Comparison of ENCODE assay signal across 20 mouse cellular contexts in the genomic region with DNA sequence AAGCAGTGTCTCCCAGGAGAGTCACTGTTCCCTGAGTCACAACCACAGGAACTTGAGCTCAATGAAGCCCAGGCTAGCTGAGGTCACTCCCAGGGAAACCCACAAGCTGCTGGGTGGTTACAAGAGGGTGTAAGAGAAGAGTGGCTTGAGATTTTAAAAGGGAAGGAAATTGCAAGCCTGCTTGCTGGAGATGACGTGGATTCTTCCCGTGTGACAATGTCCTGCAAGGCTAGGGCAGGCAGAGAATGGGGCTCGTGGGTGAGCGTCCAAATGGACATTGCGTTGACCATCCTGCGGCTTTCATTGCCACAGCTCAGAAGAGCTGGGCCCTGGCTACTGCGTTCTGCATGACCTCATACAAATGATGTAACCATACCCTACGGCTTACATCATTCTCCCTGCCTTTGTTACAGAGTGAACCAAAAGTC. TPM values are rescaled to one million over a fixed set of nuclear protein-coding genes. Genes with fewer than 3 reads are reported as not detected.
DNase-seq lines count a peak whose midpoint lies in the region; ATAC-seq and TF ChIP-seq lines count a peak whose summit lies in the region.
"Had no signal": no experiment of that assay in that cellular context is flagged by ENCODE, and none has a peak within 500 bp of the region (broad histone marks: within the 10 kb centered on the region; RNA-seq: fewer than 3 reads in every experiment).

No protein-coding gene starts in this region.

- no peak overlapping the region for H3K9ac ChIP-seq in lung, postnatal 0 days (replicated peaks; ENCODE audit: low read depth)
- H3K9ac ChIP-seq: midbrain, embryonic 13.5 days; neural tube, embryonic 12.5 days had no signal

- no peak for DNase-seq in gastrocnemius, adult 2 months
- no peak for DNase-seq in gastrocnemius, postnatal 10 days
- peak; percentile 46 for DNase-seq in lung, postnatal 0 days (ENCODE audit: low spot score)
- DNase-seq in lung, postnatal 25 days (ENCODE audit: low spot score) = no peak
- DNase-seq in limb, embryonic 10.5 days (ENCODE audit: low spot score) = no peak
- DNase-seq in cerebellum, postnatal 4 days (ENCODE audit: low spot score in 2 of 2) = no peak
- no peak for DNase-seq in layer of hippocampus, postnatal 25 days (ENCODE audit: extremely low spot score in 1 of 2, low spot score in 1 of 2)
- DNase-seq: B cell, adult 2 months; cerebellum, adult 9-11 months; left cerebral cortex, postnatal 4 days; retina, postnatal 1 day had no signal

- TF ChIP-seq EP300 in lung, postnatal 0 days (IDR thresholded peaks at IDR 0.05) = 0 out of 2 replicates have a peak, but pooled peaks have one; percentile 25

- 85% methylated on average over 8 of the region's 8 CpGs for WGBS in lung, postnatal 0 days
- WGBS in macrophage (ENCODE audit: missing documents) = 42% methylated on average over 8 of the region's 8 CpGs
- 91% methylated on average over 8 of the region's 8 CpGs for WGBS in limb, embryonic 10.5 days

- TF ChIP-seq CTCF in gastrocnemius, adult 2 months (IDR thresholded peaks at IDR 0.05) = no peak
- no peak for TF ChIP-seq CTCF in lung, postnatal 0 days (IDR thresholded peaks at IDR 0.05)

- H3K9me3 ChIP-seq in lung, postnatal 0 days (ENCODE audit: low read length) = no peaks in the 10 kb centered on the region
- no peaks in the 10 kb centered on the region for H3K9me3 ChIP-seq in limb, embryonic 10.5 days (replicated peaks)
- H3K9me3 ChIP-seq: embryonic facial prominence, embryonic 10.5 days; hindbrain, embryonic 10.5 days; midbrain, embryonic 13.5 days; neural tube, embryonic 12.5 days had no signal

- no peaks in the 10 kb centered on the region for H3K79me2 ChIP-seq in macrophage (ENCODE audit: inconsistent target)

- H3K27ac ChIP-seq in gastrocnemius, adult 2 months = peak overlapping the region; percentile 58
- H3K27ac ChIP-seq in lung, postnatal 0 days (ENCODE audit: low read length) = no peak overlapping the region
- peak overlapping the region; percentile 48 for H3K27ac ChIP-seq in macrophage
- no peak overlapping the region for H3K27ac ChIP-seq in limb, embryonic 10.5 days
- H3K27ac ChIP-seq: embryonic facial prominence, embryonic 10.5 days; hindbrain, embryonic 10.5 days; midbrain, embryonic 13.5 days; neural tube, embryonic 12.5 days had no signal

- ATAC-seq in lung, postnatal 0 days = no peak
- ATAC-seq: intestine, embryonic 16.5 days; midbrain, embryonic 13.5 days had no signal

- H3K4me3 ChIP-seq in gastrocnemius, adult 2 months = no peak overlapping the region
- H3K4me3 ChIP-seq in lung, postnatal 0 days (ENCODE audit: low read depth, low read length) = no peak overlapping the region
- no peak overlapping the region for H3K4me3 ChIP-seq in macrophage (ENCODE audit: inconsistent target)
- H3K4me3 ChIP-seq in limb, embryonic 10.5 days = no peak overlapping the region
- H3K4me3 ChIP-seq: embryonic facial prominence, embryonic 10.5 days; hindbrain, embryonic 10.5 days; midbrain, embryonic 13.5 days; neural tube, embryonic 12.5 days had no signal

- no peaks in the 10 kb centered on the region for H3K27me3 ChIP-seq in lung, postnatal 0 days (replicated peaks; ENCODE audit: insufficient read depth, low read length)
- no peaks in the 10 kb centered on the region for H3K27me3 ChIP-seq in limb, embryonic 10.5 days (ENCODE audit: low read depth, poor library complexity, severe bottlenecking)
- H3K27me3 ChIP-seq: midbrain, embryonic 13.5 days; neural tube, embryonic 12.5 days had no signal

- H3K36me3 ChIP-seq in lung, postnatal 0 days (ENCODE audit: insufficient read depth, low read length) = no peaks in the 10 kb centered on the region
- H3K36me3 ChIP-seq in macrophage (ENCODE audit: inconsistent target) = no peaks in the 10 kb centered on the region
- no peaks in the 10 kb centered on the region for H3K36me3 ChIP-seq in limb, embryonic 10.5 days
- H3K36me3 ChIP-seq: embryonic facial prominence, embryonic 10.5 days; hindbrain, embryonic 10.5 days; midbrain, embryonic 13.5 days; neural tube, embryonic 12.5 days had no signal

- no peak overlapping the region for H3K4me2 ChIP-seq in lung, postnatal 0 days (replicated peaks; ENCODE audit: low read depth, low read length)
- H3K4me2 ChIP-seq: midbrain, embryonic 13.5 days; neural tube, embryonic 12.5 days had no signal

- no peaks in the 10 kb centered on the region for H3K4me1 ChIP-seq in lung, postnatal 0 days (ENCODE audit: insufficient read depth, low read depth, low read length)
- peaks cover 5% of the 10 kb centered on the region for H3K4me1 ChIP-seq in limb, embryonic 10.5 days

- intact Hi-C loops in gastrocnemius, adult 2 months (cut with DNase I) = no loop called here

RNA-seq across cellular contexts. Expression of a gene that starts 32.2 kb away (rescaled TPM):
- total RNA-seq in gastrocnemius, adult 2 months (2021) = 10 to 100 TPM; 55.5 to 61.6 TPM
- total RNA-seq in gastrocnemius, postnatal 10 days (2021) = 10 to 100 TPM; 56.0 to 67.3 TPM
- 4.7 and 6.5 TPM in 2 replicates for polyA plus RNA-seq in lung, postnatal 0 days (2015; fragmentation: Nextera tagmentation; extraction: Ambion mirVana)
- total RNA-seq in macrophage (2018; cell fraction: chromatin; rRNA removed) = 1 to 10 TPM in 6 of 26 experiments, under 1 TPM in 13, not detected in 7; 0.44 to 1.9 (median 0.72) TPM
- under 1 TPM in 12 of 26 experiments, not detected in 14; 0.06 to 0.33 (median 0.10) TPM for total RNA-seq in macrophage (2018; cell fraction: cytosol; rRNA removed)
- 1 to 10 TPM in 3 of 26 experiments, under 1 TPM in 22, not detected in 1; 0.24 to 2.2 (median 0.48) TPM for total RNA-seq in macrophage (2018; cell fraction: nucleus; rRNA removed)
- polyA plus RNA-seq in macrophage (2018) = not detected in 3 replicates
- polyA plus RNA-seq in limb, embryonic 10.5 days (2016; fragmentation: Nextera tagmentation; extraction: Ambion mirVana) = 1.3 and 3.1 TPM in 2 replicates
- total RNA-seq in layer of hippocampus, postnatal 25 days (2021) = under 1 TPM; 0.52 to 0.85 TPM

RNA-seq across cellular contexts. Expression of a gene that starts 38.7 kb away (rescaled TPM):
- 1 to 10 TPM; 5.3 to 6.3 TPM for total RNA-seq in gastrocnemius, adult 2 months (2021)
- 1 to 10 TPM; 1.4 to 1.6 TPM for total RNA-seq in gastrocnemius, postnatal 10 days (2021)
- 1.2 and 1.6 TPM in 2 replicates for polyA plus RNA-seq in lung, postnatal 0 days (2015; fragmentation: Nextera tagmentation; extraction: Ambion mirVana)
- total RNA-seq in macrophage (2018; cell fraction: chromatin; rRNA removed) = 10 to 100 TPM in 1 of 26 experiments, 1 to 10 TPM in 4, under 1 TPM in 2, not detected in 19; 0.56 to 19.4 (median 1.3) TPM
- 1 to 10 TPM in 5 of 26 experiments, under 1 TPM in 12, not detected in 9; 0.14 to 1.8 (median 0.55) TPM for total RNA-seq in macrophage (2018; cell fraction: cytosol; rRNA removed)
- total RNA-seq in macrophage (2018; cell fraction: nucleus; rRNA removed) = 1 to 10 TPM in 6 of 26 experiments, under 1 TPM in 11, not detected in 9; 0.30 to 9.4 (median 0.69) TPM
- polyA plus RNA-seq in macrophage (2018) = not detected in 3 replicates
- polyA plus RNA-seq in limb, embryonic 10.5 days (2016; fragmentation: Nextera tagmentation; extraction: Ambion mirVana) = 0.11 TPM in 1 of 2 replicates, not detected in the other
- total RNA-seq in layer of hippocampus, postnatal 25 days (2021) = under 1 TPM; 0.35 to 0.98 TPM
- total RNA-seq: MEL had no signal
- polyA plus RNA-seq: embryonic facial prominence, embryonic 10.5 days had no signal

RNA-seq across cellular contexts. Expression of a gene that starts 47.4 kb away (rescaled TPM):
- not detected for total RNA-seq in gastrocnemius, adult 2 months (2021)
- not detected for total RNA-seq in gastrocnemius, postnatal 10 days (2021)
- not detected in 2 replicates for polyA plus RNA-seq in lung, postnatal 0 days (2015; fragmentation: Nextera tagmentation; extraction: Ambion mirVana)
- total RNA-seq in macrophage (2018; cell fraction: chromatin; rRNA removed) = not detected
- total RNA-seq in macrophage (2018; cell fraction: cytosol; rRNA removed) = not detected
- not detected for total RNA-seq in macrophage (2018; cell fraction: nucleus; rRNA removed)
- polyA plus RNA-seq in macrophage (2018) = not detected in 3 replicates
- not detected in 2 replicates for polyA plus RNA-seq in limb, embryonic 10.5 days (2016; fragmentation: Nextera tagmentation; extraction: Ambion mirVana)
- total RNA-seq in layer of hippocampus, postnatal 25 days (2021) = under 1 TPM in 1 of 2 experiments, not detected in 1; 0.94 TPM
- total RNA-seq: left cerebral cortex, postnatal 4 days; MEL had no signal
- polyA plus RNA-seq: embryonic facial prominence, embryonic 10.5 days; forebrain, embryonic 11.5 days; hindbrain, embryonic 10.5 days; liver, embryonic 16.5 days; midbrain, embryonic 13.5 days; neural tube, embryonic 12.5 days had no signal

RNA-seq across cellular contexts. Expression of a gene that starts 47.4 kb away (rescaled TPM):
- total RNA-seq in gastrocnemius, adult 2 months (2021) = 100 to 1,000 TPM; 138 to 190 TPM
- 100 to 1,000 TPM; 127 to 139 TPM for total RNA-seq in gastrocnemius, postnatal 10 days (2021)
- 205 and 218 TPM in 2 replicates for polyA plus RNA-seq in lung, postnatal 0 days (2015; fragmentation: Nextera tagmentation; extraction: Ambion mirVana)
- 100 to 1,000 TPM in 10 of 26 experiments, 10 to 100 TPM in 16; 30.5 to 213 (median 89.8) TPM for total RNA-seq in macrophage (2018; cell fraction: chromatin; rRNA removed)
- 100 to 1,000 TPM; 194 to 399 (median 298) TPM for total RNA-seq in macrophage (2018; cell fraction: cytosol; rRNA removed)
- total RNA-seq in macrophage (2018; cell fraction: nucleus; rRNA removed) = 100 to 1,000 TPM in 16 of 26 experiments, 10 to 100 TPM in 10; 40.6 to 259 (median 110) TPM
- 147 to 264 TPM (median 175 TPM) in 3 replicates for polyA plus RNA-seq in macrophage (2018)
- polyA plus RNA-seq in limb, embryonic 10.5 days (2016; fragmentation: Nextera tagmentation; extraction: Ambion mirVana) = 119 and 132 TPM in 2 replicates
- 100 to 1,000 TPM; 117 to 135 TPM for total RNA-seq in layer of hippocampus, postnatal 25 days (2021)

RNA-seq across cellular contexts. Expression of a gene that starts 52.3 kb away (rescaled TPM):
- total RNA-seq in gastrocnemius, adult 2 months (2021) = not detected
- total RNA-seq in gastrocnemius, postnatal 10 days (2021) = under 1 TPM in 1 of 2 experiments, not detected in 1; 0.11 TPM
- 2.6 and 3.7 TPM in 2 replicates for polyA plus RNA-seq in lung, postnatal 0 days (2015; fragmentation: Nextera tagmentation; extraction: Ambion mirVana)
- under 1 TPM in 4 of 26 experiments, not detected in 22; 0.25 to 0.46 (median 0.30) TPM for total RNA-seq in macrophage (2018; cell fraction: chromatin; rRNA removed)
- under 1 TPM in 3 of 26 experiments, not detected in 23; 0.04 to 0.06 (median 0.04) TPM for total RNA-seq in macrophage (2018; cell fraction: cytosol; rRNA removed)
- under 1 TPM in 2 of 26 experiments, not detected in 24; 0.37 to 0.39 TPM for total RNA-seq in macrophage (2018; cell fraction: nucleus; rRNA removed)
- not detected in 3 replicates for polyA plus RNA-seq in macrophage (2018)
- 0.10 TPM in 1 of 2 replicates, not detected in the other for polyA plus RNA-seq in limb, embryonic 10.5 days (2016; fragmentation: Nextera tagmentation; extraction: Ambion mirVana)
- 1 to 10 TPM; 1.0 to 1.4 TPM for total RNA-seq in layer of hippocampus, postnatal 25 days (2021)
- total RNA-seq: MEL had no signal

Comparison
In these comparisons a context has a peak if more than half of its experiments do, and no peak if none do; other contexts are left out.
1. H3K27ac ChIP-seq: peak in gastrocnemius, adult 2 months (single experiment) and macrophage (single experiment); none in lung, postnatal 0 days (single experiment) and limb, embryonic 10.5 days (single experiment).
2. RNA of a gene that starts 32.2 kb away (total RNA-seq): 56.0 to 67.3 TPM in gastrocnemius, postnatal 10 days and 55.5 to 61.6 TPM in gastrocnemius, adult 2 months; 0.52 to 0.85 TPM in layer of hippocampus, postnatal 25 days; every median in the first group is over 10 times any median in the second.